Mouse (Mus musculus) MEL (cell line): ENCODE measurements around the gene Dnal4.

Experiments
- BHLHE40 ChIP-seq: IDR thresholded peaks from 2 replicates; pipeline ENCODE4 v1.6.1; 2012; ENCODE audit warnings: low read depth, mild to moderate bottlenecking, inconsistent platforms, low read length, improper control_type of control experiment, borderline replicate concordance
- CHD2 ChIP-seq: IDR thresholded peaks from 2 replicates; pipeline ENCODE4 v1.6.1; 2011; ENCODE audit warnings: low read length, improper control_type of control experiment
- CTCF ChIP-seq, 3 experiments: IDR thresholded peaks in 2 of 3; conservative IDR thresholded peaks in 1 of 3; 2 replicates each; pipeline ENCODE4 v1.5.1; 2011 to 2012; ENCODE audit warnings: low read length in 3 of 3, low read depth in 2 of 3, mild to moderate bottlenecking in 2 of 3, improper control_type of control experiment in 1 of 3, inconsistent platforms in 1 of 3, mixed read lengths in 1 of 3, moderate library complexity in 1 of 3; ENCODE audit not compliant: control insufficient read depth in 1 of 3, insufficient read depth in 1 of 3, poor library complexity in 1 of 3, severe bottlenecking in 1 of 3
- EP300 ChIP-seq, 2 experiments: IDR thresholded peaks; 2 replicates each; pipeline ENCODE4 v1.6.1; 2011; ENCODE audit warnings: improper control_type of control experiment in 2 of 2, low read length in 2 of 2, low read depth in 1 of 2, mild to moderate bottlenecking in 1 of 2
- GATA1 ChIP-seq: IDR thresholded peaks from 2 replicates; pipeline ENCODE4 v1.6.1; 2011; ENCODE audit warnings: low read depth, low read length, improper control_type of control experiment
- HCFC1 ChIP-seq: IDR thresholded peaks from 2 replicates; pipeline ENCODE4 v1.6.1; 2012; ENCODE audit warnings: low read depth, mild to moderate bottlenecking, inconsistent platforms, low read length, improper control_type of control experiment, moderate library complexity
- MYB ChIP-seq: IDR thresholded peaks from 2 replicates; pipeline ENCODE4 v1.6.1; 2011; ENCODE audit warnings: mild to moderate bottlenecking, low read depth, low read length, improper control_type of control experiment
- POLR2A ChIP-seq, 2 experiments: IDR thresholded peaks; 2 replicates each; pipeline ENCODE4 v1.6.1; 2011 to 2012; ENCODE audit warnings: low read length in 2 of 2, mild to moderate bottlenecking in 2 of 2, control low read depth in 1 of 2, improper control_type of control experiment in 1 of 2, low read depth in 1 of 2, moderate library complexity in 1 of 2; ENCODE audit not compliant: control insufficient read depth in 1 of 2, insufficient read depth in 1 of 2, poor library complexity in 1 of 2
- POLR2AphosphoS2 ChIP-seq: IDR thresholded peaks from 2 replicates; pipeline ENCODE4 v1.6.1; 2011; ENCODE audit warnings: low read length, improper control_type of control experiment
- POLR2AphosphoS5 ChIP-seq: IDR thresholded peaks from 2 replicates; pipeline ENCODE4 v1.6.1; 2012; ENCODE audit warnings: low read depth, borderline replicate concordance, mild to moderate bottlenecking, inconsistent platforms, low read length, moderate library complexity, mixed read lengths
- TCF12 ChIP-seq: IDR thresholded peaks from 2 replicates; pipeline ENCODE4 v1.6.1; 2014; ENCODE audit warnings: low read depth, mild to moderate bottlenecking, inconsistent platforms, low read length, improper control_type of control experiment, moderate library complexity

- no peak for TF ChIP-seq GATA1
- TF ChIP-seq TCF12, result no peak
- TF ChIP-seq MYB, result no peak
- no peak for TF ChIP-seq BHLHE40
- no peak for TF ChIP-seq CHD2
- no peak for TF ChIP-seq POLR2AphosphoS2
- TF ChIP-seq POLR2A (IDR thresholded peaks at IDR 0.05; ENCODE audit: control insufficient read depth in 1 of 2, insufficient read depth in 1 of 2, low read depth in 1 of 2, low read length in 2 of 2, poor library complexity in 1 of 2), result no peak
- TF ChIP-seq CTCF (IDR thresholded peaks at IDR 0.05 in 2 of 3, conservative IDR thresholded peaks at IDR 0.05 in 1 of 3; ENCODE audit: control insufficient read depth in 1 of 3, insufficient read depth in 1 of 3, low read depth in 2 of 3, low read length in 3 of 3, poor library complexity in 1 of 3, severe bottlenecking in 1 of 3), result no peak
- no peak for TF ChIP-seq EP300 (IDR thresholded peaks at IDR 0.05; ENCODE audit: low read depth in 1 of 2, low read length in 2 of 2)
- TF ChIP-seq POLR2AphosphoS5, result no peak
- no peak for TF ChIP-seq HCFC1
Measured at GRCm38 (mm10) chr15:79760956-79761355, 16.7 kb downstream of the Dnal4 start.
